Mouse (Mus musculus): Measurements from ENCODE around the gene Serpinb1b. TPM values are rescaled to one million over a fixed set of nuclear protein-coding genes. Genes with fewer than 3 reads are reported as not detected.

Serpinb1b gene
- polyA plus RNA-seq, 1 experiment from 2014 or later, result 4.3 TPM

DNA sequence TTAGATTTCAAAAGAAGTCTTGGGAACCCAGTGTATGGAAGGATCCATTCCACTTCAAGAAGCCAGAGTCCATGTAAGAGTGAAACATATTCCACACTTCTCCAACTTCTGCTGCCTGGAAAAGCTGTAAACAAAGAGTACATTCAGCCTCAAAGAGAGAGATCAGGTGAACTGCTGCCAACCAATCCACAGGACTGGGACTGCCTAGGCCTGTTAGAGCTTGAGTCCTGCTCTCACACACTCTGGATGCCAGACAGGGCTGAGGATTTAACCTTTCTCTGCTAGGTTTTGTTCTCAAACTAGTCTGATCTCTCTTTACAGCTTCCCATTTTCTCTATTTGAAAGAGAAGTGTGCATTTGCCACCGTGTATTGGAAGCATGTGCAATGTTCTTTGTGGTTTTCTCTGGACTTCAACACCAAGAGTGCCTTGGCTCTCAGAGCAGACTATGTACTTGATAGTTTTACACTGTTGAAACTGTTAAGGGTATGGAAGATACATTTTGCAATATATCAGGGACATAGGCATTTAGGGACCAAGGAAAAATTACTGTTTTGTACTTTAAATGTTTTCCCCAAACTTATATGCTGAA is 10.9 kb upstream of the Serpinb1b start:
- no peak for ATAC-seq
- WGBS, result 60% methylated on average over 1 of the region's 1 CpGs
- Histone ChIP-seq H3K27me3 (ENCODE audit: control insufficient read depth, insufficient read depth, low read depth, low read length) (no peaks in the 10 kb centered on the region), H3K36me3 (ENCODE audit: control insufficient read depth, insufficient read depth, low read length) (no peaks in the 10 kb centered on the region), H3K27ac (ENCODE audit: low read length) (no peak overlapping the region), H3K4me3 (ENCODE audit: low read depth, low read length) (no peak overlapping the region), H3K9ac (ENCODE audit: low read depth, low read length) (no peak overlapping the region), H3K9me3 (replicated peaks; ENCODE audit: control insufficient read depth, low read length, poor library complexity, severe bottlenecking) (no peaks in the 10 kb centered on the region), H3K4me1 (ENCODE audit: control insufficient read depth, insufficient read depth, low read length) (no peaks in the 10 kb centered on the region), H3K4me2 (ENCODE audit: low read length) (no peak overlapping the region)

DNA sequence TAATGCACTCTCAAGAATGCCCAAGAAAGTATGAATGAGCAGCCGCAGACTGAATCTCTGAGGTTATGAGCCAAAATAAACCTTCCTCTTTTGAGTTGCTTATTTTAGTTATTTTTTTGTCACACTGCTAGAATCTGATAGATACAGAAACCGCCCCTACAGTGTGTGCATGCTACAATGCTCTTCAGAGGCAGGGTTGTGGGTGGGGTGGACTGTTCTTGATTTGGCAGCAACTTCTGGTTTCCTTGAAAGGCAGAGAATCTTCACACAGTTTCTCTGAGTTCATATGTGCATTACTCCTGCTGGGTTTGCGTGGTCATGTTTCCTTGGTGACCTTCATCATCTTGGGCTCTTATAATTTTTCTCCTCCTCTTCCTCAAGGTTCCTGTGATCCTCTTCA is 10.2 kb upstream of the Serpinb1b start:
- no peaks in the 10 kb centered on the region for H3K4me1 ChIP-seq (ENCODE audit: control insufficient read depth, insufficient read depth, low read length)
- H3K36me3 ChIP-seq (ENCODE audit: control insufficient read depth, insufficient read depth, low read length), result no peaks in the 10 kb centered on the region
- ATAC-seq, result no peak
- no peaks in the 10 kb centered on the region for H3K27me3 ChIP-seq (ENCODE audit: control insufficient read depth, insufficient read depth, low read depth, low read length)
- H3K4me2 ChIP-seq (ENCODE audit: low read length), result no peak overlapping the region
- H3K9me3 ChIP-seq (replicated peaks; ENCODE audit: control insufficient read depth, low read length, poor library complexity, severe bottlenecking), result no peaks in the 10 kb centered on the region
- no peak overlapping the region for H3K27ac ChIP-seq (ENCODE audit: low read length)
- WGBS, result 90% methylated on average over 3 of the region's 3 CpGs
- no peak overlapping the region for H3K4me3 ChIP-seq (ENCODE audit: low read depth, low read length)
- H3K9ac ChIP-seq (ENCODE audit: low read depth, low read length), result no peak overlapping the region

DNA sequence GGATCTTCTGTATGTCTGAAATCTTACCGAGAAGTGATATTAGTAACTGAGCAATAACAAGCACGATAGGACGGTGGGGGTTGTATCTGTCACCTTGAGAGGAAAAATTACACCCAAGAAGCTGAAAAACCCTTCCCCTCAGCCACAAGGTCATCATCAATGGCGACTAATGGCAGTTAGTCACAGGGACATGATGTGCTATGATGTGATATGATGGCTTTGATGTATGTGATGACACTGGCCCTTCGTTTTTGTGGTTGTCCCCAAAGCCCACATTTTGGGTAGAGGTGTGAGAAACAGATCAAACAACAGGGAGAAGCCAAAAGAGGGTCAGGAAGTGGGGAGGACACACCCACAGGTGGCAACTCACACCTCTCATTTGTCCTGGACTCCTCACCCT is 6.6 kb upstream of the Serpinb1b start:
- no peak overlapping the region for H3K4me3 ChIP-seq (ENCODE audit: low read depth, low read length)
- WGBS, result 85% methylated on average over 5 of the region's 5 CpGs
- no peak for ATAC-seq
- no peaks in the 10 kb centered on the region for H3K36me3 ChIP-seq (ENCODE audit: control insufficient read depth, insufficient read depth, low read length)
- no peaks in the 10 kb centered on the region for H3K9me3 ChIP-seq (replicated peaks; ENCODE audit: control insufficient read depth, low read length, poor library complexity, severe bottlenecking)
- H3K4me1 ChIP-seq (ENCODE audit: control insufficient read depth, insufficient read depth, low read length), result no peaks in the 10 kb centered on the region
- H3K9ac ChIP-seq (ENCODE audit: low read depth, low read length), result no peak overlapping the region
- H3K4me2 ChIP-seq (ENCODE audit: low read length), result no peak overlapping the region
- H3K27me3 ChIP-seq (ENCODE audit: control insufficient read depth, insufficient read depth, low read depth, low read length), result no peaks in the 10 kb centered on the region
- H3K27ac ChIP-seq (ENCODE audit: low read length), result no peak overlapping the region

DNA sequence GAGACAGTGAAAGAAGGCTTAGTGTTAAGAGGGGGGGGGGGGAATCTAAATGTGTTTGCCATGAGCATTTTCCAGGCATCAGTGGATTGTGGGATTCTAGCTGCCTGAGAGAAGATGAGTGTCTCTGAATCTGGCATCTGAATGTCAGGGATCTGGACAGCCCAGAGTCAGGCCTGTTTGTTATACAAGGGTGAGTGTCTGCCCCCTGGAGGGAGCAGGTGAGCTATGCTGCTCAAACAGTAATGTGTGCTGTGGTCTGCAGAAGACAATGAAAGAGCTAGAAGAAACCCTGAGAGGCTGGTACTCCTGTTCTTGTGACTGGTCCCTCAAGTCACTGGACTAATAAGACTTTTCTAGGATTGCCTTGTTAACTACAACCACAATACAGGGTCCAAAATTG is 4.3 kb upstream of the Serpinb1b start:
- Histone ChIP-seq H3K4me1 (ENCODE audit: control insufficient read depth, insufficient read depth, low read length) (no peaks in the 10 kb centered on the region), H3K4me3 (ENCODE audit: low read depth, low read length) (no peak overlapping the region), H3K27me3 (ENCODE audit: control insufficient read depth, insufficient read depth, low read depth, low read length) (no peaks in the 10 kb centered on the region), H3K9ac (ENCODE audit: low read depth, low read length) (no peak overlapping the region), H3K4me2 (ENCODE audit: low read length) (no peak overlapping the region), H3K9me3 (replicated peaks; ENCODE audit: control insufficient read depth, low read length, poor library complexity, severe bottlenecking) (no peaks in the 10 kb centered on the region), H3K27ac (ENCODE audit: low read length) (no peak overlapping the region), H3K36me3 (ENCODE audit: control insufficient read depth, insufficient read depth, low read length) (no peaks in the 10 kb centered on the region)
- ATAC-seq, result 0 out of 2 replicates have a peak, but pooled peaks have one; percentile 68

DNA sequence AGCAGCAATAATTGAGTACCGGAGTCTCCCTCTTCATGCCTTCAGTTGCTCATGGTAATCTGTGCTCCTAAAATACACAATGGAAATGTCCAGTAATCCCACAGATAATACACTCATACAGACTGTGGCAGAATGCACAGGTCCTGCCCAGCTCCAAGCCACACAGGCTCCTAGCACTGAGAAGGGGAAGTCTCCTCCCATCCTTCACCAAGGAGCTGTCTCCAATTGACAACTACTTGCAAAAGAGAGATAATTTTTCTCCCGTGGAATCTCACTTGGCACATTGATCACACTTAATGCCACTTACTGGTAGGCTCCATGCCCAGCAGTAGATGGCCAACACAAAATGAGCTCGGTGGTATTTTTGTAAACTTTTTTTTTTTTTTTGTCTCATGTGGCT is 2.1 kb upstream of the Serpinb1b start:
- Histone ChIP-seq H3K4me1 (ENCODE audit: control insufficient read depth, insufficient read depth, low read length) (no peaks in the 10 kb centered on the region), H3K27me3 (ENCODE audit: control insufficient read depth, insufficient read depth, low read depth, low read length) (no peaks in the 10 kb centered on the region), H3K9ac (ENCODE audit: low read depth, low read length) (no peak overlapping the region), H3K4me2 (ENCODE audit: low read length) (no peak overlapping the region), H3K27ac (ENCODE audit: low read length) (no peak overlapping the region), H3K36me3 (ENCODE audit: control insufficient read depth, insufficient read depth, low read length) (no peaks in the 10 kb centered on the region), H3K4me3 (ENCODE audit: low read depth, low read length) (no peak overlapping the region), H3K9me3 (replicated peaks; ENCODE audit: control insufficient read depth, low read length, poor library complexity, severe bottlenecking) (no peaks in the 10 kb centered on the region)
- ATAC-seq, result no peak
- WGBS, result 74% methylated on average over 3 of the region's 3 CpGs

DNA sequence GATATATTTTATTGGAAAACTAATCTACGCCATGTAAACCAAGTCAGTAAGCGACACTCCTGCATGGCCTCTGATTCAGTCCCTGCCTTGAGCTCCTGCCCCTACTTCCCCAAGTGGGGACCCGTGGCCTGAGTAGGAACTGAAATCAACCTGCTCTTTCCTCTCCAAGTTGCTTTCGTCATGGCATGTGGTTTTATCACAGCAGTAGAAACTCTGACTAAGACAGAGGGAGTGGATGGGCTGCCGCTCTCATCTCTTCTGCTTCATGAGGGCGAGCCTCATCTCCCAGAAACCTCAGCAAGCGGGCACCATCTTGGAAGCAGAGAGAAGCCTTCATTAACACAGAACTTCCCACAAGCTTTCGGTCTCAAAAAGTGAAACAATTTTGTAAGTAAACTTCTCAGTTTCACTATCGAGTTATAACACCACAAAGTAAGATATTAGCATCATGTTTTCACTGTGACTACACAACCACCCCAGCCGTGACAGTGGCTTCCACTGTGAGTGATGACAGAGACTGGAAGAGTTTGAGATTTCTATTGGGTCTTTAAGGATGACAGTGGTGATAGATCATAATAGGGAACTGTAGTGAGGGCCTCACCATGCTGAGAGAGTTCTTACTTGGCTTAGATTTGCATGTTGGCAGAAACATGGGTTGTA is 1.2 kb upstream of the Serpinb1b start:
- ATAC-seq, result no peak
- H3K9ac ChIP-seq (ENCODE audit: low read depth, low read length), result no peak overlapping the region
- no peak overlapping the region for H3K27ac ChIP-seq (ENCODE audit: low read length)
- WGBS, result 94% methylated on average over 10 of the region's 10 CpGs
- no peak overlapping the region for H3K4me2 ChIP-seq (ENCODE audit: low read length)
- H3K9me3 ChIP-seq (replicated peaks; ENCODE audit: control insufficient read depth, low read length, poor library complexity, severe bottlenecking), result no peaks in the 10 kb centered on the region
- H3K27me3 ChIP-seq (ENCODE audit: control insufficient read depth, insufficient read depth, low read depth, low read length), result no peaks in the 10 kb centered on the region
- no peaks in the 10 kb centered on the region for H3K4me1 ChIP-seq (ENCODE audit: control insufficient read depth, insufficient read depth, low read length)
- H3K4me3 ChIP-seq (ENCODE audit: low read depth, low read length), result no peak overlapping the region
- H3K36me3 ChIP-seq (ENCODE audit: control insufficient read depth, insufficient read depth, low read length), result no peaks in the 10 kb centered on the region

DNA sequence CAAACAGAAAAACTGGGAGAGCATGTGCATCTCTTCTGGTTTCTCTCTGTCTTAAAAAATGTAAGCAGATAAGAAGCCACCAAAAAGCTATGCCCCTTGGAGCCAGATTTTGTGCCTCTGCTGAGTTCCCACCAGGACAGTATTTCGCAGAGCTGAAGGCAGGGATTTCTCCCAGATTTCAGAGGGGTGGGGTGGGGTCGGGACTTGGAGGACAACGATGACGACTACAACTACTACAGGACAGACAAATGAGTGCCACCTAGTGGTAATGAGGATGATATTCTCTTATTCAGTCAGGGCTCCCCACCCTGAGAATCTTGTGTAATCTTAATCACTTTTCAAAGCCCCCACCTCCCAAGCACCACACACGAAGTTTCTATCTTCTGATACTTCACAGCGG is 1.0 kb downstream of the Serpinb1b start:
- Histone ChIP-seq H3K36me3 (ENCODE audit: control insufficient read depth, insufficient read depth, low read length) (no peaks in the 10 kb centered on the region), H3K9me3 (replicated peaks; ENCODE audit: control insufficient read depth, low read length, poor library complexity, severe bottlenecking) (no peaks in the 10 kb centered on the region), H3K9ac (ENCODE audit: low read depth, low read length) (no peak overlapping the region), H3K4me2 (ENCODE audit: low read length) (peak overlapping the region; percentile 36), H3K27me3 (ENCODE audit: control insufficient read depth, insufficient read depth, low read depth, low read length) (no peaks in the 10 kb centered on the region), H3K4me3 (ENCODE audit: low read depth, low read length) (no peak overlapping the region), H3K4me1 (ENCODE audit: control insufficient read depth, insufficient read depth, low read length) (no peaks in the 10 kb centered on the region), H3K27ac (ENCODE audit: low read length) (no peak overlapping the region)
- 0 out of 2 replicates have a peak, but pooled peaks have one; percentile 30 for ATAC-seq
- WGBS, result 27% methylated on average over 6 of the region's 6 CpGs

DNA sequence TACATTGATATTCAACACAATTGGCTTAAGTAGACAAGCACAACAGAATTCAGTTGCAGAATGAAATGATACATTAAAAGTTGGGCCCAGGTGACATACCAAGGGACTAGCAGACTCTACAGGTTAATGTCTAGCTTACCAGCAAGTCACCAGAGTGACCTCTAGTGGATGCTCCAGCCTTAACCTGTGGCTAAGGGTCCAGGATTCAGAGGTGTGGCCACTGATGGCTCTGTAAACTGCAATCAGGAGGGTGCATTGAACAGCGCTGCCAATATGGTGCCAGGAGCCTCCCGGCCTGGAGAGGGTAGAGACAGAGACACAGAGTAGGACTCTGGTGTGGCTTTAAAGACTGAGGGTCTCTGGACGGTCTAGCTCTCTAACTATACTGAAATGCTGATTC is 2.0 kb downstream of the Serpinb1b start:
- H3K4me3 ChIP-seq (ENCODE audit: low read depth, low read length), result no peak overlapping the region
- no peak overlapping the region for H3K9ac ChIP-seq (ENCODE audit: low read depth, low read length)
- no peaks in the 10 kb centered on the region for H3K9me3 ChIP-seq (replicated peaks; ENCODE audit: control insufficient read depth, low read length, poor library complexity, severe bottlenecking)
- no peaks in the 10 kb centered on the region for H3K36me3 ChIP-seq (ENCODE audit: control insufficient read depth, insufficient read depth, low read length)
- no peaks in the 10 kb centered on the region for H3K27me3 ChIP-seq (ENCODE audit: control insufficient read depth, insufficient read depth, low read depth, low read length)
- no peak overlapping the region for H3K4me2 ChIP-seq (ENCODE audit: low read length)
- ATAC-seq, result no peak
- WGBS, result 18% methylated on average over 3 of the region's 3 CpGs
- no peak overlapping the region for H3K27ac ChIP-seq (ENCODE audit: low read length)
- H3K4me1 ChIP-seq (ENCODE audit: control insufficient read depth, insufficient read depth, low read length), result peaks cover 5% of the 10 kb centered on the region

DNA sequence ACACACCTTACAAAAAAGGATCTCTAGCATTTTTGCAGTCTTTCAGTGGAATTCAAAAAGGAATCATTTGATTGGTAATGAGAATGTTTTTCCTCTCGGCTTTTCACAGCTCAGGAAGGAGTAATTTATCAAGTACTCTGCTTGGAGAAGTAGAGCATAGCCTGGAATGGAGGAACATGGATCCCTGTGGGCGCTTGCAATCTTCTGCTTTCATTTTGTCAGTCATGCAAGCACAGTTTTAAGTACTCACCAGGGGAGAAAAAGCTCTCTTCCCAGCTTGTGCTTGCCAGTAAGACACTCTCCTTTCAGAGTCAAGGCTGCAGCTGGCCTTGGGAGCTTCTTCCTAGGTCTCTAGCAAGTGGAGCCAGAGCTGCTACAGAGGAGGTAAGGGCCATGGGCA is 5.5 kb downstream of the Serpinb1b start:
- Histone ChIP-seq H3K4me1 (ENCODE audit: control insufficient read depth, insufficient read depth, low read length) (peaks cover 13% of the 10 kb centered on the region), H3K9me3 (replicated peaks; ENCODE audit: control insufficient read depth, low read length, poor library complexity, severe bottlenecking) (no peaks in the 10 kb centered on the region), H3K9ac (ENCODE audit: low read depth, low read length) (no peak overlapping the region), H3K4me3 (ENCODE audit: low read depth, low read length) (no peak overlapping the region), H3K36me3 (ENCODE audit: control insufficient read depth, insufficient read depth, low read length) (no peaks in the 10 kb centered on the region), H3K27me3 (ENCODE audit: control insufficient read depth, insufficient read depth, low read depth, low read length) (no peaks in the 10 kb centered on the region), H3K4me2 (ENCODE audit: low read length) (no peak overlapping the region), H3K27ac (ENCODE audit: low read length) (no peak overlapping the region)
- no peak for ATAC-seq
- WGBS, result 65% methylated on average over 2 of the region's 2 CpGs
